Mouse (Mus musculus): ENCODE results near the gene Kif21b. TPM values are rescaled to one million over a fixed set of nuclear protein-coding genes. Genes with fewer than 3 reads are reported as not detected.

Kif21b gene
- total RNA-seq, 2 experiments from 2014 or later: 33.9 to 36.5 TPM

DNA sequence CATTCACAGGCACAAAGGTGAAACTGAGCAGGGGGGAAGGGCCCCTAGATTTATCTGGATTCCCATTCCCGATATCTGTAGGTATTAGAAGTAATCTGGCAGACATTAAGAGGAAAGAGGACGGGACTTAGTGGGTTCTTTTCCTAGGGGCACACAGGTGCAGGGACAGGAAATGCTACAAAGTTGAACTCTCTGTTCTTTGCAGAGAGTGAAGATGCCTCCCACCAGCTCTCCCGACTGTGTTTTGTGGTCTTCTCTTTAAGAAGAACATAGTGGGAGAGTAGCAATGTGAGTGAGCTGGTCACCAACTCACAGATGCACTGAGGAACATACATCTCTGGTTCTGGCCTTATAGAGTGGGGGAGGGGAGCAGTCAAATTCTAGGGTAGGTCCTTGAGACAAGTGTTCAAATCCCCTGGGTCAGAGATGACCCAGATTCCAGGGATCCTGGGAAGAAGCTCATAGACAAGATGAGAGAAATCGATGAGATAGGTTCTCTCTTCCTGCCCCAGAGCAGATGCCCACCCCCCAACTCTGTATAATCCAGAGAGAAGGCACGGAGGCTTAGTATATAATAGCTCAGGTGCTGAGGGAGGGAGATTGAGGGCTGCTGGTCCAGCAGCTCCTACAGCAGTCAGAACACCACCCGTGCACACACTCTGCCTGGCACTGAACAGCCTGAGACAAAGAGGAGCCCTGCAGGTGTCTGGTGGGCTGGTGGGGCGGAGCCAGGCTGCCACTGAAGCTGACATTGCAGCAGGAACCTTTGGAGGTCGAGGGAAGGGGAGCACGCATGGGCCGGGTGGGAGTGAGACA is 1.4 kb downstream of the Kif21b start:
- Histone ChIP-seq H3K27ac (peak overlapping the region; percentile 96), H3K4me3 (peak overlapping the region; percentile 75)
- DNase-seq (ENCODE audit: low spot score in 2 of 2): no peak
- TF ChIP-seq CTCF (conservative IDR thresholded peaks at IDR 0.05): no peak

DNA sequence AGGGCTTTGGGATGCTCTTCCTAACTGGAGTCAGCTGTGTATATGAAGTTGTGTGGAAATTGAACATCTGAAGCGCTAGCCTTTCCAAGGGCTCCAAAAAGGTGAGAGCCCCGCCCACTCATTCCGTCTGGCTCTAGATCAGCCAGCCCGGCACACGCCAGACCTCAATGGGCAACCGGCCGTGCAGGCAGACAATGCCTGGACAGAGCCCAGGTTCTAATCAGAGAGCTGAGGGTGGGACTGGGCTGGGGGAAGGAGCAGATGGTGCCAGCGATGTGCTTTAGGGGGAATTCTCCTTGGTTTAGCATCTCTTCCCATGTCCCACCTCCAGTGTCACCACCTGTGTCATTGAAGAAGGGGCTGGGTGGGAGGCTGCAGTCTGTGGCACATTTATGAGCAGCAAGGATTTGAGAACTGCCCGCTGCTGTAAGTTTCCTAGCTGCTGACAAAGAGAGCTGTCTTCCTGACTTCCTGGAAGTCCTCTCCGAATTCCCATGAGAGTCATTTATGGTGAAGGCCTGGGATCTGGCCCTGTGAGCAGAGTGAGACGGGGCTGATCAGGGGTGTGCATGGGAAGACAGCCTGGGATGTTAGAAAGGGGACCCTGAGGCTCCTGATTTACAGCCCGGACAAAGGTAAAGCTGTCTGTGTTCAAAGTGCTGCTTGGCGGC is 2.5 kb downstream of the Kif21b start:
- H3K4me3 ChIP-seq: peak overlapping the region; percentile 75
- no peak for TF ChIP-seq CTCF (conservative IDR thresholded peaks at IDR 0.05)
- DNase-seq (ENCODE audit: low spot score in 2 of 2): no peak
- H3K27ac ChIP-seq: peak overlapping the region; percentile 96

DNA sequence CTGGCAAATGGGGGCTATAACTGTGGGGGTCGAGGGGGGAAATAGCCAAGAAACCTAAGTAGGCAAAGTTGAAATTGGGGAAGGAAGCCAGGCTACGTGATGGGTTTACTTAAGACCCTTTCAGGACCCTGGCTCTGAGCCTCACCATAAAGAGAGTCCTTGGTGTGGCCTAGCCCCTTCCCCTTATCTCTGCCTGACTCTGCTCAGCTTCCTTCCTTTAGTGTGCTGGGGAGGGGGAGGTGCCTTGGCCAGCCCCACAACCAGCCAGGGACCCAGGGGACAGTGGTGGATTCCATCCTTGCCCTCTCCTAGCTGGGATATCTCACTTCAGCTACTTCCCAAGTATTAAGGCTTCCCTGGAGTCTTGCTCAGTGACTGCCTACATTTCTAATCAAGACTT is 3.4 kb downstream of the Kif21b start:
- no peak for TF ChIP-seq CTCF (conservative IDR thresholded peaks at IDR 0.05)
- peak overlapping the region; percentile 96; the same call in 1 of the 2 replicates for H3K27ac ChIP-seq
- H3K4me3 ChIP-seq: no peak overlapping the region
- DNase-seq (ENCODE audit: low spot score in 2 of 2): no peak

DNA sequence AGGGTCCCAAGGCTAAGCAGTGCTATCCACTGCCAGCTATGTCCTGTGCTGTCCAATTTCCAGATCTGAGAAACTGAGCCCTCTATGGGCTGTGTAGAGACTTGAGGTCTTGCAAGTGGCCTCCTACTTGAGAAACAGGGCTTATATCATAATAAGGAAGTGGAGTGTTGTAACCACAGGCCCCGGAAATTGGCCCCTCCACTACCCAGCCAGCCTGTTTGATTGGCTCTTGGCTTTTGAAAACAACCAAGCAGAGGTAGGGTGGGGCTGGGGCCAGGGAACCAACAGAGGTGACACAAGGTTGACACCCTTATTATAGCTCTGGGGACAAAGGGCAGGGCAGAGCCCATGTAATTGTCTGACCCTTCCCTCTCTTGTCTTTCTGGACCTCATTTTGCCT is 3.9 kb downstream of the Kif21b start:
- DNase-seq (ENCODE audit: low spot score in 2 of 2): no peak
- H3K4me3 ChIP-seq: no peak overlapping the region
- no peak for TF ChIP-seq CTCF (conservative IDR thresholded peaks at IDR 0.05)
- peak overlapping the region; percentile 95; the same call in 1 of the 2 replicates for H3K27ac ChIP-seq

DNA sequence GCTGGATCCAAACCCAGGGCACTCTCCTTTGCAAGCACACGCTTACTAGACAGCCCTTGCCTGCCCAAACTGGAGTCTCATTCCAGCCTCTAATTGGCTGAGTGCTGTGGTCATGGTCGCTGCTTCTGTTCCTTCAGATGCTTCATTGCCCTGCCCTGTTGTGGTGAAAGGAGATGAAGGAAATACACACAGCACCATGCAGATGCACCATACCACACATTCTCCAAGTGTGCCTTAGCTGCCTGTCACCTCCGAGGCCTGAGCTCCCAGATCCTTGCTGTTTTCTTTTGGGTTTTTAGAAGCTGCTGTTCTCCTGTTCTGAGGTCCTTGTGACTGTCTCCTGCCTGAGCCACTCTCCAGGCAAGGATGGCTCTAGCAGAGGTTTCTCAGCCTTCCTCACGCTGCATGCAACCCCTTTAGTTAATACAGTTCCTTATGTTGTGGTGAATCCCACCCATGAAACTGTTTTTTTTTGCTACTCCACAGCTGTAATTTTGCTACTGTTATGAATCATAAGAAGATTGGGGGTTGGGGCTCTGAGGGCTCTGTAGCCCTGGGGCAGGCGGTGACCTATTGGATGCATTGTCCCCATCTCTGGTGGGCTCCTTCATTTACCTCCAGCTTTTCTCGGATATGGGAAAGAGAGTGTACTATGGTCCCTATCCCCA is 4.7 kb downstream of the Kif21b start:
- Histone ChIP-seq H3K4me3 (no peak overlapping the region), H3K27ac (peak overlapping the region; percentile 95)
- no peak for DNase-seq (ENCODE audit: low spot score in 2 of 2)
- no peak for TF ChIP-seq CTCF (conservative IDR thresholded peaks at IDR 0.05)

DNA sequence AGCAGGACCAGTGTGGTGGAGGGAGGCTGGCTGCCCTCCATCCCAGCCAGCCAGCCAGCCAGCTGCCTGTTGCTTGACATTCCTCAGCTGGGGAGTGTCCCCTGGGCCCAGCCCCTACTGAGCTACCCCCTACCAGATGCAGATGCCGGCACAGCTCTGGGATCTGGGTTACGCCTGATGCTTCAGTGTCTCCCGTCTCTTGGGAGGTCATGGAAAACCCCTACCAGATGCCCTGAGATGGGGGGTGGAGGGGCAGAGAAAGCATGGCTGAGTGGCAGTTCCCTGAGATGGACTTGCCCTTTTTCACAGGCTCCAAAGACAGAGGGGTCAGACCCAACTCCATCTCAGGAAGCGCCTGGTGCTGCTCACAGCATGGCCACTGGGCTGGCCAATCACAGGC is 5.4 kb downstream of the Kif21b start:
- Histone ChIP-seq H3K27ac (peak overlapping the region; percentile 95), H3K4me3 (no peak overlapping the region)
- TF ChIP-seq CTCF (conservative IDR thresholded peaks at IDR 0.05): no peak
- DNase-seq (ENCODE audit: low spot score in 2 of 2): no peak

DNA sequence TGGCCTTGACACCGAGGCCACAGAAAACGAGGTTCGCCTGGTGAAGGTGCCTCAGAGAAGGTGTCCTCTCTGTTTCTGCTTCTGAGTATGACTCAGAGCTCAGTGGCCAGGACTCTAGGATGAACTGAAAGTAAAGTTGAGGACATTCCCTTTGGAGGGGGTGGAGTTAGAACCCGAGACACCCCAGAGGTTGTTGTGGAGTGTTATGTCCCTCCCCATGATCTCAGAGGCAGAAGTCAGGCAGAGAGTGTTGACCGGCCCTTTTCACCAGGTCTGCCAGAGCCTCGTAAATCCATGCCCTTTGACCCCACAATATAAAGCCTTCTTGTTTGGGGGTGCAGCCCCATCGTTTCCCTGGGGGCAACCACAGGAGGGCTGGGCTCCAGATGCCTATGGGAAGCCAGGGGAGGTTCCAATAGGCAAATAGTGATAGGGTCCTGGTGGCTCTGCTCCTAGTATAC is 5.9 kb downstream of the Kif21b start:
- DNase-seq (ENCODE audit: low spot score in 2 of 2): no peak
- H3K27ac ChIP-seq: peak overlapping the region; percentile 95
- no peak overlapping the region for H3K4me3 ChIP-seq
- TF ChIP-seq CTCF (conservative IDR thresholded peaks at IDR 0.05): no peak

DNA sequence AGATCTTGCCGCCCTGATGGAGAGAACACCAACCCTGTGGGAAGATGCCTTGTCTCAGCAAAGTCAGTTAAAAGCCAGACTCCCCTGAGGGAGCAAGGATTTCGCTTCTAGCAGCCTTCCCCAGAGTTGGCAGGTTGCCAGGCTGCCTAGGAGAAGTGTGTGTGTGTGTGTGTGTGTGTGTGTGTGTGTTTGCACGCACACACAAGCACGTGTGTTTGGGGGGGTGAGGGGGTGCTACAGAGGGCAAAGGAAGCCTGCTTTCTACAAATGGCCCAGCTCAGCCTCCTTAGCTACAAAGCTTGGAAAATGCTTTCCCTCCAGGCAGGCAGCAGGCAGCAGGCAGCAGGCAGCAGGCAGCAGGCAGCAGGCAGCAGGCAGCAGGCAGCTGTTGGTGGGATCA is 6.4 kb downstream of the Kif21b start:
- peak overlapping the region; percentile 95 for H3K27ac ChIP-seq
- no peak overlapping the region for H3K4me3 ChIP-seq

DNA sequence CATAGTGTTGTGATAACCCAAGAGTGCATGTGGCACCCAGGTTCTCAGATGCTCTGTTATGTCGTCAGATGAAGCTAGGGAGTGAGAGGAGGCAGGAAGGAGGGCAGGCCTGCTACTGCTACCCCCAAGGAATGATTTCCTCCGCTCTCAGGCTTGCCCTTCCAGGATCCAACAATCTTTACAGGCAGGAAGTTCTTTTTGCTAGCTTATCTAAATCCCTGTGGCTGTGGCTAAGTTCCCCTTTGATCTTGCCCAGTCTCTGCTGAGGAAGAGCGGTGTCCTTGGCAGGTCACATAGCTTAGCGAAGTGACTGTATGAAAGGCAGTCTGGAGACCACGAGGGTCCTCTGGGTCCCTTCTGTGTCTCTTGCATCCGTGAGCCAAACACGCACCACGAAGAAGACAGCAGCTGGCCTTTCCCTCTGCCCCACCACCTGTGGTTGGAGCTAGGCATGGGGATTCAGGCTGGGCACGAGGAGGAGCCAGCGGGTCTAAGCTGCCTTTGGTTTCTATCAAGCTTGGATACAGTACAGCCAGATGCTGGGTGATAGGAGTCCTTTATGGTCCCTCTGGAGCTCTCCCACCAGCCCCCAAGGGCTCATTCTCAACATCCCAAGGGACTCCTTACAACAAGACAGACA is 7.1 kb downstream of the Kif21b start:
- no peak for DNase-seq (ENCODE audit: low spot score in 2 of 2)
- no peak for TF ChIP-seq CTCF (conservative IDR thresholded peaks at IDR 0.05)
- peak overlapping the region; percentile 95 for H3K27ac ChIP-seq
- no peak overlapping the region for H3K4me3 ChIP-seq

More for the DNA sequence above, 6.4 kb downstream of the Kif21b start:
- TF ChIP-seq CTCF (conservative IDR thresholded peaks at IDR 0.05): no peak
- no peak for DNase-seq (ENCODE audit: low spot score in 2 of 2)

DNA sequence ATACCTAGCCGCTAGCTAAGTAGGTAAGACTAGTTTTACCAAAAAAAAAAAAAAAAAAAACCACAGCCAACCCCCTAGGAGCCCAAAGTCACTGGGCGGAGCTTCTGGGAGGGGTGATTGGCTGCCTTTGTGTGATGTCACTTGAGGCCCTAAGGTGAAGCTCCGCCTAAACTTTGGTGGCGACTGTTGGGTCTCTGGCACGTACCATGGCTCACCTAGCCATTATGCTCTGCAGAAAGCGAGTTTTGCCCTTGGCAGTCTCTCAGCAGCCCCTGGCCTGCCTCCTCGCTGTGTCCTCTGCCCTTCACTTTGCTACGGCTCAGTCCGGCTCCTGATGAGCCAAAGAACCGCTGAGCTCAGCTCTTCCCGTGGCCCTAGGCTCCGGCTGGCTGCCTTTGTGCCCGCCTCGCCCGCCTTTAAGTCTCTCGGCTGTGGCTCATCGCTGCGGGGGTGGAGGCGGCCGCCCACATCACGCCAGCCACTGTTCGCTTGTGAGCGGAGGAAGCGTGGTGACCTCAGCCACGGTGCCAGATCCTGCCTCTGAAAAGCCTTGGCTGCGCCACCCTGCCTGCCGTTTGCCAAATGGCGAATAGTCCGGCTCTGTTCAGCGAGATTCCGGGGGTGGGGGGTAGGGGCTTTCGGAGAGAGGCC is 8.9 kb downstream of the Kif21b start:
- TF ChIP-seq CTCF (conservative IDR thresholded peaks at IDR 0.05): no peak
- H3K4me3 ChIP-seq: peak overlapping the region; percentile 58
- DNase-seq (ENCODE audit: low spot score in 2 of 2): peak; percentile 80 to 89
- peak overlapping the region; percentile 95 for H3K27ac ChIP-seq

DNA sequence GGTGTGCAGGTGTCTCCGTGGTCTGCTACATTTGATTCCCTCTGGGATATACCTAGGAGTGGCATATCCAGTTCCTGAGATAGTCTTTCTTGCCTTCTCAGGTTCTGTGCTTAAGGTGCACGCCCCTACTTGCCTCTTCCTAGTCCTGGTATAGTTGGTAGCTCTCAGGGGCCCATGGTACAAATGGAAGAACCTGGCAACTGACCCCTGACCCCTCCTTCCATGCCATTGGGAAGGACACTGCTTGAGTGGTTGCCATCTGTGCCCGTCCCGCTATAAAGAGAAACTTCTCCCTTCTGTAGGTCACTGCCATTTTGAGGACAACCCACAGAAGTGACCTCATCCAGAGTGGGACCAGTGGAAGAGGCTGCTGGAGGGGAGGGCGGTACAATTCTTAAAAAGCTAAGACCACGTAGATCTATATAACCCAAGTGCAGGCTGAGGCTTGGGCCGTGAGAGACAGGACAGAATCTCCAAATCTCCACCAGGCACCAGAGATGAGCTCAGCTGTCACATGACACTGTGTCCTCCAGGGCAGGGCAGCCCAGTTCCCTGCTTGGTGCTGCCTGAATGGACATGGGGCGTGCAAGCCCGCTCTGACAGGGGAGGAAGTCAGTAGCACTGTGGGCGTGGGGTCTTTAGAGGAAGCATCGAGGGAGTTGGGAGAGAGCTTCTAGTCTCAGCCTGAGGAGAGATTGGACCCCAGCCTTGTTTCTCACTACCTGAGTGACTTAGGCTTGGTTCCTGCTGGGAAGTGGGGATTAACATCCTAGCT is 10.2 kb downstream of the Kif21b start:
- TF ChIP-seq CTCF (conservative IDR thresholded peaks at IDR 0.05): no peak
- no peak for DNase-seq (ENCODE audit: low spot score in 2 of 2)
- Histone ChIP-seq H3K27ac (peak overlapping the region; percentile 95), H3K4me3 (no peak overlapping the region)

All from layer of hippocampus, adult 2 months (tissue).